Mouse (Mus musculus) urinary bladder, postnatal 14 days (tissue): ENCODE measurements at regions not wholly inside any gene's neighbourhood (a gene's known extent, or its start where the extent isn't known, plus 50 kb on each side); places are given as distances from the start of the nearest gene placed in this dataset.
"Not testable (repeated sequence)": the region's sequence is repeated elsewhere in the genome, so short reads cannot be mapped to it uniquely, and the experiment has no call there.

Experiments
- DNase-seq: peaks from one replicate; pipeline ENCODE4 v3.0.0; 2021; ENCODE audit warnings: low spot score

- no peak for DNase-seq
Measured at GRCm38 (mm10) chr13:42000966-42001365, 50.9 kb upstream of the Hivep1 start.

GRCm38 (mm10) chr13:41997883-41998282 is 53.9 kb upstream of the Hivep1 start:
- DNase-seq: no peak

- no peak for DNase-seq
Measured at GRCm38 (mm10) chr13:41994126-41994525, 57.7 kb upstream of the Hivep1 start.

- DNase-seq: no peak
Measured at GRCm38 (mm10) chr13:41975918-41976317, 75.9 kb upstream of the Hivep1 start.

- DNase-seq: no peak
Measured at GRCm38 (mm10) chr13:41962915-41963314, 88.9 kb upstream of the Hivep1 start.

GRCm38 (mm10) chr13:41960960-41961359 is 90.9 kb upstream of the Hivep1 start:
- DNase-seq: not testable (repeated sequence)

GRCm38 (mm10) chr13:41957932-41958331 is 93.9 kb upstream of the Hivep1 start:
- DNase-seq: peak; percentile 20

- DNase-seq: no peak
Measured at GRCm38 (mm10) chr13:41955884-41956283, 95.9 kb upstream of the Hivep1 start.

- DNase-seq: no peak
Measured at GRCm38 (mm10) chr13:41955198-41955597, 96.6 kb upstream of the Hivep1 start.

- DNase-seq: no peak
Measured at GRCm38 (mm10) chr13:41952453-41952852, 99.4 kb upstream of the Hivep1 start.

- DNase-seq: no peak
Measured at GRCm38 (mm10) chr13:41948241-41948640, 100.8 kb upstream of the Adtrp start.

GRCm38 (mm10) chr13:41932313-41933100 is 85.0 kb upstream of the Adtrp start:
- no peak for DNase-seq

GRCm38 (mm10) chr13:41929768-41930167 is 82.3 kb upstream of the Adtrp start:
- DNase-seq: no peak

GRCm38 (mm10) chr13:41925851-41926250 is 78.4 kb upstream of the Adtrp start:
- not testable (repeated sequence) for DNase-seq

GRCm38 (mm10) chr13:41925211-41925610 is 77.7 kb upstream of the Adtrp start:
- no peak for DNase-seq

GRCm38 (mm10) chr13:41921178-41921577 is 73.7 kb upstream of the Adtrp start:
- no peak for DNase-seq

- DNase-seq: no peak
Measured at GRCm38 (mm10) chr13:41918525-41918924, 71.0 kb upstream of the Adtrp start.

GRCm38 (mm10) chr13:41915816-41916215 is 68.3 kb upstream of the Adtrp start:
- DNase-seq: not testable (repeated sequence)

GRCm38 (mm10) chr13:41910736-41911135 is 63.3 kb upstream of the Adtrp start:
- no peak for DNase-seq

- DNase-seq: peak; percentile 14
Measured at GRCm38 (mm10) chr13:41910236-41910635, 62.8 kb upstream of the Adtrp start.

- DNase-seq: no peak
Measured at GRCm38 (mm10) chr13:41907027-41907426, 59.5 kb upstream of the Adtrp start.

GRCm38 (mm10) chr13:41903286-41903685 is 55.8 kb upstream of the Adtrp start:
- no peak for DNase-seq

GRCm38 (mm10) chr13:41899837-41900463 is 52.5 kb upstream of the Adtrp start:
- peak; percentile 8 for DNase-seq

- no peak for DNase-seq
Measured at GRCm38 (mm10) chr13:41899281-41899680, 51.8 kb upstream of the Adtrp start.
